Mouse (Mus musculus): ENCODE data around the gene Dync2li1. TPM values are rescaled to one million over a fixed set of nuclear protein-coding genes. Genes with fewer than 3 reads are reported as not detected.
A peak's percentile ranks its signal among the peaks of the same experiment; 100 is the strongest.

The Dync2li1 gene
- polyA plus RNA-seq (2014; fragmentation: Nextera tagmentation; extraction: Ambion mirVana) = 33.4 and 34.8 TPM in 2 replicates

DNA sequence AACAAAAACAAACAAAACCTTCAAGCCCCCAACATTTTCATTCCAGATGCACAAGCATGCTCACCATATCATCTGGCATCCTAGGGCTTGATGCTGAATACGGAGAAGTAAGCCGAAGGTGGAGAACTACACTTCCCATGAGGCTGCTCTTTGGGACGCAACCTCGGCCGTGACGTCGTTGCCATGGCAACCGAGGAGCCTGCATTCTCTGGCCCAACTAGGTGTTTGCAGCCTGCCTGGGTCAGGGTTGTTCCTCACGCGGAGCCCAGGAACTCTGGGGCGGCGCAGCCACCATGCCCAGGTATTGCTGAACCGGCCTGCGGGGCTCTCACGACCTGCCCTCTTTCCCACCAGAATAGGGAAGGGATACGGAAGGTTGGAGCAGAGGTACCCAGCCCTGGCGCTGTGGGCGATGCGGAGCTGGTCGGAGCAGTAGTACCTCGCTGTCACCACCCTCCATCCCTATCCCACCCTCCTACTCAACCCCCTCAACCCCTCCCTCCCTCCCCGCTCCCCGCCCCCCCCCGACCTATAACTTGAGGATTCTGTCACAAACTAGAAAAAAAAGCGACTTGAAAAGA is at the start of gene Dync2li1:
Gene Dync2li1, plus strand, starts transcription at position 221 of the 581 bp plus-strand sequence.
- Histone ChIP-seq H3K9me3 (ENCODE audit: control insufficient read depth, low read length) (no peaks in the 10 kb centered on the region), H3K4me1 (replicated peaks; ENCODE audit: control insufficient read depth, insufficient read depth, low read length) (peaks cover 7% of the 10 kb centered on the region; the same call in 1 of the 2 replicates), H3K4me2 (replicated peaks) (peak within 1 kb of the TSS; percentile 57), H3K27ac (peak within 1 kb of the TSS; percentile 77), H3K27me3 (ENCODE audit: control insufficient read depth, insufficient read depth, low read length) (no peaks in the 10 kb centered on the region), H3K4me3 (replicated peaks; ENCODE audit: low read length) (peak within 1 kb of the TSS; percentile 70), H3K36me3 (replicated peaks; ENCODE audit: control insufficient read depth, insufficient read depth) (no peaks in the 10 kb centered on the region), H3K9ac (peak within 1 kb of the TSS; percentile 73)
- peak; percentile 98 for DNase-seq (ENCODE audit: low spot score)
- WGBS = under 1% methylated on average over 25 of the region's 25 CpGs
- ATAC-seq (ENCODE audit: low FRiP score) = peak; percentile 98

DNA sequence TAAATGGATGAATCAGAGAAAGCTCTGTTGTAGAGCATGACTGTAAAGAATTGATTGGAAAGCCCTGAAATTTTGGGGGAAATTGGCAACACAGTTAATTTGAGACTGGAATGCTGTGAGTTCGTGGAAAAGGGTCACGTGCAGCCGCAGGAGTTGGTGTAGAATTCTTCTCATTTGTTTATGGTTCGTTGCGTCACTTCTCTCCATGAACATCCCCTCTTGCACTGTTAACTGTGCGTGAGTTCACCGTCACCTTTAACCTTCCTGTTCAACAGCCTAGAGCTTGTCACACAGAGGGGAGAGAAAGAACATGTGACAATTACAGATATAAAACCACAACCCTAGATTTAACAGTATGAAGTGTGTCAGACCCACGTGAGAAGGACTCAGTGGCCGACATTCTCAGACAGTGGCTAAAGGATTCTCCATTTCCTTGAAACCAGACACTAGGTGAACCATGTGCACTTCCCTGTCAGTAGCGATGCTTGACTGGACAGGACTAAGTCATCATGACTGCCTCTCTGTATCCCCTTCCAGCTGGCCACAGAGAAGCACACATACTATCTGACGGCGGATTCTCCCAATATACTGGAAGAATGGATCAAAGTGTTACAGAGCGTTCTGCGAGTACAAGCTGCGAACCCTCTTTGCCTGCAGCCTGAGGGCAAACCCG is 49.5 kb upstream of the Dync2li1 start:
- DNase-seq (ENCODE audit: low spot score) (no peak), ATAC-seq (ENCODE audit: low FRiP score) (no peak)
- no peaks in the 10 kb centered on the region for H3K27me3 ChIP-seq (ENCODE audit: control insufficient read depth, insufficient read depth, low read length)
- no peaks in the 10 kb centered on the region for H3K9me3 ChIP-seq (ENCODE audit: control insufficient read depth, low read length)
- H3K4me1 ChIP-seq (replicated peaks; ENCODE audit: control insufficient read depth, insufficient read depth, low read length) = no peaks in the 10 kb centered on the region
- H3K27ac ChIP-seq = no peak overlapping the region
- no peak overlapping the region for H3K4me3 ChIP-seq (replicated peaks; ENCODE audit: low read length)
- WGBS = 85% methylated on average over 16 of the region's 16 CpGs
- no peaks in the 10 kb centered on the region for H3K36me3 ChIP-seq (replicated peaks; ENCODE audit: control insufficient read depth, insufficient read depth)
- H3K9ac ChIP-seq = no peak overlapping the region
- no peak overlapping the region for H3K4me2 ChIP-seq (replicated peaks)

DNA sequence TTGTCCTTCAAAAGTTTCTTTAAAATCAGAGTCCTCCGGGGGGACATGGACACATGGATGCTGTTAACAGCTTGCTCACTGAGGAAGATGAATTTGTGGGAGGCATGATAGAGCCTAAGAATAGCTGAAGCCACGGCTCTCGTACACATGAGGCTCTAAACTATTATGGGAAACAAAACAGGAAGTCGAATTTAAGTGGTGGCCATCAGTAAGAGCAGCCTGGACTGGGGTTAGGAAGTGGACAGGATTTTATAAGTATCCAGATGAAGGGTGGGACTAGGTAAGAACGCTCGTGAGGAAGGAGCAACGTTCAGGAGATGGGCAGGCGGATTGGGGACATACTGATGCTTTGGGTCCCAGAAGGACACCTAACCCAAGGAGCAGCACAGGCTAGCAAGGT is 47.0 kb upstream of the Dync2li1 start:
- Histone ChIP-seq H3K4me1 (replicated peaks; ENCODE audit: control insufficient read depth, insufficient read depth, low read length) (no peaks in the 10 kb centered on the region), H3K4me2 (replicated peaks) (no peak overlapping the region), H3K27ac (no peak overlapping the region), H3K4me3 (replicated peaks; ENCODE audit: low read length) (no peak overlapping the region), H3K36me3 (replicated peaks; ENCODE audit: control insufficient read depth, insufficient read depth) (no peaks in the 10 kb centered on the region), H3K27me3 (ENCODE audit: control insufficient read depth, insufficient read depth, low read length) (no peaks in the 10 kb centered on the region), H3K9ac (no peak overlapping the region), H3K9me3 (ENCODE audit: control insufficient read depth, low read length) (no peaks in the 10 kb centered on the region)
- WGBS = 83% methylated on average over 8 of the region's 8 CpGs
- ATAC-seq (ENCODE audit: low FRiP score) (no peak), DNase-seq (ENCODE audit: low spot score) (no peak)

DNA sequence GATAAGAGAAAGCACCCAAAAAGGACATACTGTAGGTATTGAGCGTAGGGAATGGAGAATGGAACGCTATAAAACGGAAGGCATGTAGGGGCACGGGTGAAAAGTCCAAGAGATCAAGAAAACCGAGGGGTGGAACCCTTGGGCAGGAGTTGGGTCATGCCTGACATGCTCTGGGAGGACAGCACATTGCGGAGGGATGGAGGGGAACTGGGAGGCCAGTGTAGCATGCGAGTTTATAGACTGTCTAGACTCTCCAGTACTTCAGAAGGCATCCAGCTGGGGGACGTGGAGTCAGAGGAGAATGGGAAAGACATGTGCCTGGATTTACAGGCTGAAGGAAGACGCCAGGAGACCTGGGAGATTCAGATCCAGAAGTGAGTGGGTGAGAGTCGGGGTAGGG is 46.5 kb upstream of the Dync2li1 start:
- DNase-seq (ENCODE audit: low spot score) (no peak), ATAC-seq (ENCODE audit: low FRiP score) (no peak)
- Histone ChIP-seq H3K9me3 (ENCODE audit: control insufficient read depth, low read length) (no peaks in the 10 kb centered on the region), H3K27ac (no peak overlapping the region), H3K27me3 (ENCODE audit: control insufficient read depth, insufficient read depth, low read length) (no peaks in the 10 kb centered on the region), H3K4me3 (replicated peaks; ENCODE audit: low read length) (no peak overlapping the region), H3K9ac (no peak overlapping the region), H3K4me1 (replicated peaks; ENCODE audit: control insufficient read depth, insufficient read depth, low read length) (no peaks in the 10 kb centered on the region), H3K4me2 (replicated peaks) (no peak overlapping the region), H3K36me3 (replicated peaks; ENCODE audit: control insufficient read depth, insufficient read depth) (no peaks in the 10 kb centered on the region)
- WGBS = 84% methylated on average over 10 of the region's 10 CpGs

DNA sequence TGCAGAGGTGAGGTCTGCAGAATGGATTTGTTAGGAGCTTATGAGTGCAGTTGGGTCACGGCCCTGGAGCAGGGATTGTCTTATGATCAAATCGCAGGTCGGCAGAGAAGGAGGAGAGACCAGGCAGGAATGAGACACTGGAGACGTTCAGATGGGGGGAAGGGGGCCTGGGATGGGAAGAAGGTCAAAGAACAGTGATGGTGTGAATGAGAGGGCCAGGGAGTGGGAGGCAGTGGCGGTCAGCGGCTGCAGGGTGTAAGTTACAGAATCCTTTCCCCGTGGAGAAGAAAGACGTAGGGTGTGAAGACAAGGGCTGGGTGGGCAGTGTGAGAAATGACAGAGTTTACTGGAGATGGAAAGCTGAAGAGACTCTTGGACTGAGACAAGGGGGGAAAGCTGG is 45.5 kb upstream of the Dync2li1 start:
- ATAC-seq (ENCODE audit: low FRiP score) = no peak
- no peaks in the 10 kb centered on the region for H3K36me3 ChIP-seq (replicated peaks; ENCODE audit: control insufficient read depth, insufficient read depth)
- no peak overlapping the region for H3K9ac ChIP-seq
- 58% methylated on average over 8 of the region's 8 CpGs for WGBS
- no peak overlapping the region for H3K4me2 ChIP-seq (replicated peaks)
- no peak overlapping the region for H3K4me3 ChIP-seq (replicated peaks; ENCODE audit: low read length)
- no peak for DNase-seq (ENCODE audit: low spot score)
- H3K4me1 ChIP-seq (replicated peaks; ENCODE audit: control insufficient read depth, insufficient read depth, low read length) = no peaks in the 10 kb centered on the region
- H3K9me3 ChIP-seq (ENCODE audit: control insufficient read depth, low read length) = no peaks in the 10 kb centered on the region
- no peak overlapping the region for H3K27ac ChIP-seq
- no peaks in the 10 kb centered on the region for H3K27me3 ChIP-seq (ENCODE audit: control insufficient read depth, insufficient read depth, low read length)

DNA sequence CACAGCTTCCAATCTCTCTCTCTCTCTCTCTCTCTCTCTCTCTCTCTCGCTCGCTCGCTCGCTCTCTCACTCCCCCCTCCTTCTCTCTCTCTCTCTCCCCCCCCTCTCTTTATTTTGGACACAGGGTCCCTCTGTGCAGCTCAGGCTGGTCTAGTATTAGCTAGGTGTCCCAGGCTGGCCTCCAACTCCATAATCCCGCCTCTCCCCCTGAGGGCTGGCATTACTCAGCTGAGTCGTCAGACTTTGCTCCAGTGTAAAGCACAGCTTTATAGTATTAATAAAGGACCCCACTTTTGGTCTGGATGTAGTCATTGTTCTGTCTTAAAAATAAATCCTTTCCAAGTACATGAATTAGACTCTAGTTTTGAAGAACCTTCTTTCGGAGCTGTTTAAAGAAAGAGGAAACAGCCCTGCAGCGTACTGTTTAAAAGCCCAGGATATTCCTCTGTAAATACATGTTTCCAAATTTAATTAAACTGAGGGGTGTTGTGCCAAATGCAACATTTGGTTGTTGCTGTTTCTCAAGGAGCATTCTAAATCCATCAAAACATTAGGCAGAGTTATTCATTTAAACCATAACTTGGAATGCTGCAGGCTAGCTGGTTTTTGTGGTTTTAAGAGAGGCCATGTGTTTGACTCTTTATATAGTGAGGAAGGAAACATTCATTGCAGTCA is 44.4 kb upstream of the Dync2li1 start:
- Histone ChIP-seq H3K4me2 (replicated peaks) (no peak overlapping the region), H3K4me1 (replicated peaks; ENCODE audit: control insufficient read depth, insufficient read depth, low read length) (no peaks in the 10 kb centered on the region), H3K9ac (no peak overlapping the region), H3K27ac (no peak overlapping the region), H3K27me3 (ENCODE audit: control insufficient read depth, insufficient read depth, low read length) (no peaks in the 10 kb centered on the region), H3K9me3 (ENCODE audit: control insufficient read depth, low read length) (no peaks in the 10 kb centered on the region), H3K4me3 (replicated peaks; ENCODE audit: low read length) (no peak overlapping the region), H3K36me3 (replicated peaks; ENCODE audit: control insufficient read depth, insufficient read depth) (no peaks in the 10 kb centered on the region)
- WGBS = 81% methylated on average over 8 of the region's 8 CpGs
- ATAC-seq (ENCODE audit: low FRiP score) (no peak), DNase-seq (ENCODE audit: low spot score) (no peak)

DNA sequence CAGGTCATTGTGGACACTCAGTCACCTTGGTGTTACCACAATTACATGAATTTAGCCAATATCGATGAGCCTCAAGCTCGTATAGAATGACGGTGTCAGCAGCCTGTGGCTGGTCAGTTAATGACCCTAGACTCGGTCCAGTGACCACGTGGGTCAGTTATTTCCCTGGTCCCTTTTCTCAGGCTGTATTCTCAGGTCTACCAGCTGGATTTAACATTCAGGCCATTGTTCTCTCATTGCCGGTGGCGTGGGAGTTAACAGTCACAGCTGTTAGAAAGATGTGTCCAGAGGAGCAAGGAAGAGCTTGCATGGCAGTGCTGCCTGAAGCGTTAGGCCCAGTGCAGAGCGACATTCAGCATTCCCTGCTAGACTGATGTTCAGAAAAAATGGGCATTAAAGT is 42.2 kb upstream of the Dync2li1 start:
- Histone ChIP-seq H3K4me1 (replicated peaks; ENCODE audit: control insufficient read depth, insufficient read depth, low read length) (no peaks in the 10 kb centered on the region), H3K4me3 (replicated peaks; ENCODE audit: low read length) (no peak overlapping the region), H3K27me3 (ENCODE audit: control insufficient read depth, insufficient read depth, low read length) (no peaks in the 10 kb centered on the region), H3K4me2 (replicated peaks) (no peak overlapping the region), H3K27ac (no peak overlapping the region), H3K9ac (no peak overlapping the region), H3K9me3 (ENCODE audit: control insufficient read depth, low read length) (no peaks in the 10 kb centered on the region), H3K36me3 (replicated peaks; ENCODE audit: control insufficient read depth, insufficient read depth) (no peaks in the 10 kb centered on the region)
- DNase-seq (ENCODE audit: low spot score) = no peak
- no peak for ATAC-seq (ENCODE audit: low FRiP score)
- WGBS = 67% methylated on average over 9 of the region's 9 CpGs

DNA sequence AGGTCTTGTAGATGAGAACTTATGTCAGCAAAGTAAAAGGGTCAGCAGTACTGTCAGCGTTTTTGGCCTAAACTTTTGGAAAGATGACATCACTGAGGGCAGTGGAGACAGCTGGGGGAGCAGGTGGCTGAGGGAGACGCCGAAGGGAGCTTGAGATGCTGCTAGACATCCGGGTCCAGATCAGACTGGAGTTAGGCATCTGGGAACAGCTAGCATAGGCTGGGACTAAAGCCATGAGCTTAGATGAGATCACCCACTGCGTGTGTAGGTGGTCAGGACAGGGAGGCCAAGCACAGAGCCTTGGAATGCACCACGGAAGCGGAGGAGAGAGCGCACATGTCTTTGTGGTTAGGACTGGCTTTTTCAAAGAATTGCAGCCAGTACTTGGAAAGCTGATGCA is 41.2 kb upstream of the Dync2li1 start:
- H3K4me2 ChIP-seq (replicated peaks) = no peak overlapping the region
- H3K9me3 ChIP-seq (ENCODE audit: control insufficient read depth, low read length) = no peaks in the 10 kb centered on the region
- no peak overlapping the region for H3K27ac ChIP-seq
- 80% methylated on average over 8 of the region's 8 CpGs for WGBS
- no peaks in the 10 kb centered on the region for H3K4me1 ChIP-seq (replicated peaks; ENCODE audit: control insufficient read depth, insufficient read depth, low read length)
- H3K36me3 ChIP-seq (replicated peaks; ENCODE audit: control insufficient read depth, insufficient read depth) = no peaks in the 10 kb centered on the region
- DNase-seq (ENCODE audit: low spot score) (no peak), ATAC-seq (ENCODE audit: low FRiP score) (no peak)
- no peak overlapping the region for H3K9ac ChIP-seq
- H3K27me3 ChIP-seq (ENCODE audit: control insufficient read depth, insufficient read depth, low read length) = no peaks in the 10 kb centered on the region
- H3K4me3 ChIP-seq (replicated peaks; ENCODE audit: low read length) = no peak overlapping the region

DNA sequence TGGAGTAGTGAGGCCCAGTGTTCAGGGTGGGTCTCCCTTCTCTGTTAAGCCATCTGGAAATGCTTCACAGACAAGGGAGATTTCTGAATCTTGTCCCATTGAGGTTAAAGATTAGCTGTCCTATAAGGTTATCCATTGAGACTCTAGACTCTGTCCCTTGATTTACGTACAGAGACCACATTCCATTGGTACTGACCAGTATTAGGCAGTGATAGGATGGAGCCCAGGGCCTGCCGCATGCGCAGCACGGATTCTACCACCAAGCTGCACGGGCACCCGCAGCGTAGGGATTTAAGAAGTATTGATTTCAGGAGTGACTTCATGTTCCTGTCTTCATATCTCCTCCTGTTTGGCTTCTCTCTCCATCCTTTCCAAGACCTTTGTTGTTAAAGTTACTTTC is 36.2 kb upstream of the Dync2li1 start:
- Histone ChIP-seq H3K27ac (no peak overlapping the region), H3K9ac (no peak overlapping the region), H3K9me3 (ENCODE audit: control insufficient read depth, low read length) (no peaks in the 10 kb centered on the region), H3K27me3 (ENCODE audit: control insufficient read depth, insufficient read depth, low read length) (no peaks in the 10 kb centered on the region), H3K4me1 (replicated peaks; ENCODE audit: control insufficient read depth, insufficient read depth, low read length) (no peaks in the 10 kb centered on the region), H3K4me2 (replicated peaks) (no peak overlapping the region), H3K4me3 (replicated peaks; ENCODE audit: low read length) (no peak overlapping the region), H3K36me3 (replicated peaks; ENCODE audit: control insufficient read depth, insufficient read depth) (no peaks in the 10 kb centered on the region; the same call in 1 of the 2 replicates)
- ATAC-seq (ENCODE audit: low FRiP score) (no peak), DNase-seq (ENCODE audit: low spot score) (no peak)
- 94% methylated on average over 7 of the region's 7 CpGs for WGBS
